Mouse (Mus musculus) brain, embryonic 18.5 days (tissue): Measurements from ENCODE around the gene Gm3448.
"Not testable (repeated sequence)": the region's sequence is repeated elsewhere in the genome, so short reads cannot be mapped to it uniquely, and the experiment has no call there.

ENCODE experiments used
- DNase-seq: peaks from one replicate; pipeline ENCODE4 v3.0.0-alpha.2; 2012; ENCODE audit warnings: low read depth, low spot score

Gm3448 gene

GRCm38 (mm10) chr17:15031414-15031813 is 9.9 kb downstream of the Gm3448 start:
- DNase-seq: not testable (repeated sequence)

GRCm38 (mm10) chr17:15025513-15025912 is 15.8 kb downstream of the Gm3448 start:
- not testable (repeated sequence) for DNase-seq

- DNase-seq: not testable (repeated sequence)
Measured at GRCm38 (mm10) chr17:15024502-15025193, 16.7 kb downstream of the Gm3448 start.

- not testable (repeated sequence) for DNase-seq
Measured at GRCm38 (mm10) chr17:15023878-15024492, 17.4 kb downstream of the Gm3448 start.

GRCm38 (mm10) chr17:15021503-15022220 is 19.7 kb downstream of the Gm3448 start:
- not testable (repeated sequence) for DNase-seq

- DNase-seq: not testable (repeated sequence)
Measured at GRCm38 (mm10) chr17:15009706-15010413, 31.5 kb downstream of the Gm3448 start, which contains the start of gene Gm3435. Gm3435 (plus strand) TSS chr17:15010176.

GRCm38 (mm10) chr17:15009088-15009487 is 32.2 kb downstream of the Gm3448 start:
- DNase-seq: not testable (repeated sequence)

- DNase-seq: not testable (repeated sequence)
Measured at GRCm38 (mm10) chr17:15000047-15000446, 41.3 kb downstream of the Gm3448 start.

- DNase-seq: not testable (repeated sequence)
Measured at GRCm38 (mm10) chr17:14994140-14994539, 47.2 kb downstream of the Gm3448 start.

- not testable (repeated sequence) for DNase-seq
Measured at GRCm38 (mm10) chr17:14993139-14993832, 48.1 kb downstream of the Gm3448 start.

GRCm38 (mm10) chr17:14992522-14993138 is 48.7 kb downstream of the Gm3448 start:
- DNase-seq: not testable (repeated sequence)

- DNase-seq: not testable (repeated sequence)
Measured at GRCm38 (mm10) chr17:14990116-14990702, 51.1 kb downstream of the Gm3448 start.

- DNase-seq: not testable (repeated sequence)
Measured at GRCm38 (mm10) chr17:14978362-14979038, 62.8 kb downstream of the Gm3448 start, which contains the start of the genes 9030025P20Rik and Gm3417. 9030025P20Rik (plus strand) TSS chr17:14978468. Gm3417 (minus strand) TSS chr17:14978790.

- DNase-seq: not testable (repeated sequence)
Measured at GRCm38 (mm10) chr17:14977718-14978361, 63.5 kb downstream of the Gm3448 start.

- DNase-seq: not testable (repeated sequence)
Measured at GRCm38 (mm10) chr17:14968373-14968913, 72.9 kb downstream of the Gm3448 start.

GRCm38 (mm10) chr17:14961557-14962154 is 79.7 kb downstream of the Gm3448 start:
- DNase-seq: not testable (repeated sequence)

GRCm38 (mm10) chr17:14960951-14961556 is 80.3 kb downstream of the Gm3448 start, which contains the start of gene Phf10:
Phf10 (minus strand) TSS chr17:14961273.
- not testable (repeated sequence) for DNase-seq

GRCm38 (mm10) chr17:14960520-14960919 is 80.8 kb downstream of the Gm3448 start:
- DNase-seq: no peak
